Mouse (Mus musculus) limb, embryonic 14.5 days (tissue): Measurements from ENCODE around the gene Pigk. TPM values are rescaled to one million over a fixed set of nuclear protein-coding genes. Genes with fewer than 3 reads are reported as not detected.

Experiments
- ATAC-seq: fragments of 200-750 bp; cut with Nextera tagmentation; 2 replicates; pipeline ENCODE4 v1.8.0; 2017; ENCODE audit warnings: low read depth, moderate number of reproducible peaks, moderate TSS enrichment; ENCODE audit not compliant: low FRiP score
- DNase-seq: peaks from one replicate; pipeline ENCODE4 v3.0.0-alpha.2; 2015; ENCODE audit warnings: low spot score
- H3K27ac ChIP-seq: fragments of 300-500 bp; sonication (generic); replicated peaks from 2 replicates; pipeline ENCODE4 v1.5.1; 2014; ENCODE audit warnings: low read depth, mild to moderate bottlenecking, low read length, moderate library complexity, mixed read lengths
- H3K27me3 ChIP-seq: fragments of 300-500 bp; sonication (generic); 2 replicates; pipeline ENCODE4 v1.6.1; 2014; ENCODE audit warnings: low read length, mixed read lengths; ENCODE audit not compliant: control insufficient read depth, insufficient read depth
- H3K36me3 ChIP-seq: fragments of 300-500 bp; sonication (generic); 2 replicates; pipeline ENCODE4 v1.6.1; 2014; ENCODE audit warnings: mild to moderate bottlenecking, low read length, moderate library complexity, mixed read lengths; ENCODE audit not compliant: control insufficient read depth, insufficient read depth
- H3K4me1 ChIP-seq: fragments of 300-500 bp; sonication (generic); 2 replicates; pipeline ENCODE4 v1.6.1; 2014; ENCODE audit warnings: antibody characterized with exemption, low read length, mixed read lengths; ENCODE audit not compliant: control insufficient read depth, insufficient read depth
- H3K4me2 ChIP-seq: fragments of 300-500 bp; sonication (generic); replicated peaks from 2 replicates; pipeline ENCODE4 v1.6.1; 2014; ENCODE audit warnings: low read depth, mild to moderate bottlenecking, low read length, moderate library complexity; ENCODE audit not compliant: severe bottlenecking
- H3K4me3 ChIP-seq: fragments of 300-500 bp; sonication (generic); replicated peaks from 2 replicates; pipeline ENCODE4 v1.5.1; 2014; ENCODE audit warnings: low read length
- H3K9ac ChIP-seq: fragments of 300-500 bp; sonication (generic); 2 replicates; pipeline ENCODE4 v1.6.1; 2014; ENCODE audit warnings: mild to moderate bottlenecking, low read depth, low read length, moderate library complexity; ENCODE audit not compliant: severe bottlenecking
- H3K9me3 ChIP-seq: fragments of 300-500 bp; sonication (generic); 2 replicates; pipeline ENCODE4 v1.6.1; 2016; ENCODE audit warnings: low read length; ENCODE audit not compliant: control insufficient read depth
- POLR2A ChIP-seq: fragments of 200-500 bp; IDR thresholded peaks from 2 replicates; pipeline ENCODE4 v1.8.0; 2012; ENCODE audit warnings: inconsistent platforms, mild to moderate bottlenecking, moderate library complexity, borderline replicate concordance; ENCODE audit not compliant: insufficient read depth, insufficient read length; ENCODE audit errors: extremely low read depth
- WGBS: fragments of 180-500 bp; shearing (Covaris S2); extraction: QIAGEN DNeasy Blood & Tissue Kit; methylation state at CpG from one replicate; pipeline ENCODE4 v1.1.7; 2014; 5-methylcytosine and 5-hydroxymethylcytosine counted together
- polyA plus RNA-seq, 2 experiments: library from polyadenylated mRNA; depleted of rRNA in 1 of 2; stranded (reverse) in 1 of 2; unstranded in 1 of 2; fragments of >200 nt; fragmentation: Nextera tagmentation in 1 of 2; extraction: Ambion mirVana in 1 of 2; gene quantifications; 2 replicates each; pipeline versions ENCODE4 v1.2.1 to v1.2.3; 2012 to 2014

The Pigk gene
- polyA plus RNA-seq, 2 experiments, result 20.4 to 53.1 TPM

- peaks cover 4% of the 10 kb centered on the region; the same call in 1 of the 2 replicates for H3K4me1 ChIP-seq
- no peaks in the 10 kb centered on the region for H3K27me3 ChIP-seq
- H3K36me3 ChIP-seq, result no peaks in the 10 kb centered on the region
- DNase-seq (no peak), ATAC-seq (no peak)
- no peak for TF ChIP-seq POLR2A
- H3K27ac ChIP-seq, result no peak overlapping the region
- no peak overlapping the region for H3K9ac ChIP-seq
- H3K4me2 ChIP-seq, result no peak overlapping the region
- no peak overlapping the region for H3K4me3 ChIP-seq
- H3K9me3 ChIP-seq, result no peaks in the 10 kb centered on the region
- 53% methylated on average over 3 of the region's 3 CpGs for WGBS
These were observed 4.0 kb upstream of the Pigk start for GRCm38 (mm10) chr3:152709936-152710335.

DNA sequence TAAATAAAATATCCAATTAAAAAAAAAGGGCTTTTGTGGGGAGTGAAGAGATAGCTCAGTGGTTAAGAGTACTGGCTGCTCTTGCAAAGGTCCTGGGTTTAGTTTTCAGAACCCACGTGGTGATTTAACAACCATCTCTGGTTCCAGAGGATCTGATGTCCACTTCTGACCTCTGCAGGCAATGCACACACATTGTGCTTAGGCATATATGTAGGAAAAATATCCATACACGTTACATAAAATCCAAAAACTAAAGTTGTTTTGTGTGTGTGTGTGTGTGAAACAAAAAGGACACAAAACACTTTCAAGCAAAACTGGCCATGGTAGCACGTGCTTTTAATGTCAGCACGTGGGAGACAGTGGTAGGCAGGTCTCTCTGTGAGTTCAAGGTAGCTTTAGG, 943 bp upstream of the Pigk start:
- no peak for TF ChIP-seq POLR2A
- Histone ChIP-seq H3K36me3 (no peaks in the 10 kb centered on the region), H3K27ac (no peak overlapping the region), H3K27me3 (no peaks in the 10 kb centered on the region), H3K9ac (no peak overlapping the region), H3K4me2 (no peak overlapping the region), H3K9me3 (no peaks in the 10 kb centered on the region), H3K4me3 (no peak overlapping the region), H3K4me1 (peaks cover 4% of the 10 kb centered on the region; the same call in 1 of the 2 replicates)
- no peak for DNase-seq
- WGBS, result 68% methylated on average over 4 of the region's 4 CpGs
- no peak for ATAC-seq

- no peak overlapping the region for H3K27ac ChIP-seq
- H3K27me3 ChIP-seq, result no peaks in the 10 kb centered on the region
- H3K4me3 ChIP-seq, result no peak overlapping the region
- H3K4me1 ChIP-seq, result no peaks in the 10 kb centered on the region
- no peak for TF ChIP-seq POLR2A
- ATAC-seq, result no peak
- 85% methylated on average over 6 of the region's 6 CpGs for WGBS
- no peaks in the 10 kb centered on the region for H3K9me3 ChIP-seq
- DNase-seq, result no peak
- H3K4me2 ChIP-seq, result no peak overlapping the region
- H3K36me3 ChIP-seq, result peaks cover 4% of the 10 kb centered on the region; the same call in 1 of the 2 replicates
- H3K9ac ChIP-seq, result no peak overlapping the region
These were observed 7.4 kb downstream of the Pigk start for GRCm38 (mm10) chr3:152721301-152721700.

DNA sequence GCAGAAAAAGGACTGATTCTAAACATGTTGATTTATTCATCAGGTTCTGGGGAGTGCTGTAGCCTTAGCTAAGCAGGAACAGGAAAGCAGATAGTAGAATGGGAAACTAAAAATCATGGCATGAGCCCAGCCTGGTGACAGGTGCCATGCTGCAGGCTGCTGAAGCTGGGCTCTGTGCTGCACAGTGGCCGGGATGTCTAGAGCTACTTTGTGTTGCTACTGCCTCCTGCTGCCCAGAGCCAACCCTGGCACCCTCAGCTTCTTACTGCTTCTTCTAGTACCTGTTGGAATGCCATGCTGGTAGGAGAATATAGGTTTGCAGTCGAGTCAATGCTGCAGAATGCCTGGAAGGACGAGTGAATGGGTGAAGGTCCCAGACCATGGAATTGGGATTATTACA, 8.9 kb downstream of the Pigk start:
- H3K27ac ChIP-seq, result no peak overlapping the region
- no peaks in the 10 kb centered on the region for H3K27me3 ChIP-seq
- H3K4me3 ChIP-seq, result no peak overlapping the region
- WGBS, result 66% methylated on average over 3 of the region's 3 CpGs
- H3K9ac ChIP-seq, result no peak overlapping the region
- no peaks in the 10 kb centered on the region for H3K4me1 ChIP-seq
- DNase-seq (no peak), ATAC-seq (no peak)
- no peaks in the 10 kb centered on the region for H3K9me3 ChIP-seq
- H3K4me2 ChIP-seq, result no peak overlapping the region
- H3K36me3 ChIP-seq, result peaks cover 4% of the 10 kb centered on the region; the same call in 1 of the 2 replicates
- TF ChIP-seq POLR2A, result no peak

DNA sequence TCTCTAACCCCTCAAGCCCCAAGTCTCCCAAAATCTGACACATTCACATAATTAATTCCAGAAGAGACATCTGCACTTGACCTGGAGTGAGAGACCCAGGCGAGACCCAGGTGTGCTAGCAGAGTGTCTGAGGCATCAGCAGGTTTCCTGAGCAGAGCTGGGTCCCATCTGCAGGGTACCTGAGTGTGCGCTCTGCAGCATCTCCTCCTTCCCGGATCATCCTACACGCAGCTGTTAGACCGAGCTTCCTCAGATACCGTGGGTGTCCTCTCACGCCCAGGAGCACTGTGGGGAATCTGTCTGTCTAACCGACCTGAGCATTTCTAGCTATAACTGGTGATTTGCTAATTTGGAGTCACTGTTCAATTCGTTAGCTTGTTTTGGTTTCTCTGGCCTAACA, 10.5 kb downstream of the Pigk start:
- no peak for TF ChIP-seq POLR2A
- no peak overlapping the region for H3K4me3 ChIP-seq
- H3K9ac ChIP-seq, result no peak overlapping the region
- no peaks in the 10 kb centered on the region for H3K9me3 ChIP-seq
- 83% methylated on average over 9 of the region's 9 CpGs for WGBS
- H3K36me3 ChIP-seq, result peaks cover 4% of the 10 kb centered on the region; the same call in 1 of the 2 replicates
- H3K27me3 ChIP-seq, result no peaks in the 10 kb centered on the region
- ATAC-seq, result no peak
- DNase-seq, result no peak
- no peak overlapping the region for H3K27ac ChIP-seq
- no peak overlapping the region for H3K4me2 ChIP-seq
- no peaks in the 10 kb centered on the region for H3K4me1 ChIP-seq

GRCm38 (mm10) chr3:152728238-152728637, 14.3 kb downstream of the Pigk start:
- no peak overlapping the region for H3K4me3 ChIP-seq
- DNase-seq (no peak), ATAC-seq (no peak)
- H3K27me3 ChIP-seq, result no peaks in the 10 kb centered on the region
- no peak overlapping the region for H3K9ac ChIP-seq
- H3K36me3 ChIP-seq, result peaks cover 3% of the 10 kb centered on the region; the same call in 1 of the 2 replicates
- H3K9me3 ChIP-seq, result no peaks in the 10 kb centered on the region
- no peak for TF ChIP-seq POLR2A
- no peak overlapping the region for H3K27ac ChIP-seq
- WGBS, result 71% methylated on average over 6 of the region's 6 CpGs
- H3K4me1 ChIP-seq, result no peaks in the 10 kb centered on the region
- H3K4me2 ChIP-seq, result no peak overlapping the region
